Mouse (Mus musculus) thymus, adult 18-20 months (tissue): ENCODE measurements around the gene Camkmt.

ENCODE experiments used
- DNase-seq, 2 experiments: peaks; one replicate each; pipeline ENCODE4 v3.0.0; 2022; ENCODE audit warnings: mixed read lengths in 2 of 2

Gene Camkmt

GRCm38 (mm10) chr17:85507089-85507460 is 416.7 kb downstream of the Camkmt start:
- DNase-seq: no peak
